Mouse (Mus musculus): ENCODE data around the gene Scyl1. TPM values are rescaled to one million over a fixed set of nuclear protein-coding genes. Genes with fewer than 3 reads are reported as not detected.

The Scyl1 gene
- polyA plus RNA-seq, 1 experiment from 2014 or later, result 78.0 TPM

- 7% methylated on average over 20 of the region's 20 CpGs for WGBS
- H3K4me2 ChIP-seq, result peak overlapping the region; percentile 39
- H3K4me3 ChIP-seq (replicated peaks), result no peak overlapping the region; the same call in 1 of the 2 replicates
- H3K4me1 ChIP-seq (replicated peaks), result peaks cover 22% of the 10 kb centered on the region
- H3K27me3 ChIP-seq, result peaks cover 94% of the 10 kb centered on the region
- ATAC-seq (ENCODE audit: insufficient number of reproducible peaks, insufficient read depth, low FRiP score, low TSS enrichment, low read depth), result no peak
- no peaks in the 10 kb centered on the region for H3K9me3 ChIP-seq
- H3K36me3 ChIP-seq, result peaks cover 21% of the 10 kb centered on the region; the same call in 1 of the 2 replicates
- H3K27ac ChIP-seq, result no peak overlapping the region
- H3K9ac ChIP-seq (replicated peaks), result 0 out of 2 replicates have a peak overlapping the region, but pooled peaks have one; percentile 0
Observed at GRCm38 (mm10) chr19:5751742-5752141, 19.5 kb downstream of the Scyl1 start.

GRCm38 (mm10) chr19:5750951-5751350 is 20.3 kb downstream of the Scyl1 start:
- H3K36me3 ChIP-seq, result peaks cover 19% of the 10 kb centered on the region; the same call in 1 of the 2 replicates
- no peak overlapping the region for H3K9ac ChIP-seq (replicated peaks)
- no peak for ATAC-seq (ENCODE audit: insufficient number of reproducible peaks, insufficient read depth, low FRiP score, low TSS enrichment, low read depth)
- H3K4me3 ChIP-seq (replicated peaks), result no peak overlapping the region; the same call in 1 of the 2 replicates
- 4% methylated on average over 22 of the region's 22 CpGs for WGBS
- H3K9me3 ChIP-seq, result no peaks in the 10 kb centered on the region
- H3K27me3 ChIP-seq, result peaks cover 94% of the 10 kb centered on the region
- H3K4me2 ChIP-seq, result peak overlapping the region; percentile 39
- H3K4me1 ChIP-seq (replicated peaks), result peaks cover 24% of the 10 kb centered on the region
- no peak overlapping the region for H3K27ac ChIP-seq

GRCm38 (mm10) chr19:5749476-5749875 is 21.7 kb downstream of the Scyl1 start:
- H3K4me3 ChIP-seq (replicated peaks), result no peak overlapping the region
- H3K9ac ChIP-seq (replicated peaks), result no peak overlapping the region
- H3K27ac ChIP-seq, result no peak overlapping the region
- H3K4me2 ChIP-seq, result no peak overlapping the region
- H3K36me3 ChIP-seq, result peaks cover 10% of the 10 kb centered on the region; the same call in 1 of the 2 replicates
- H3K27me3 ChIP-seq, result peaks cover 94% of the 10 kb centered on the region
- no peak for ATAC-seq (ENCODE audit: insufficient number of reproducible peaks, insufficient read depth, low FRiP score, low TSS enrichment, low read depth)
- 84% methylated on average over 6 of the region's 6 CpGs for WGBS
- no peaks in the 10 kb centered on the region for H3K9me3 ChIP-seq
- peaks cover 34% of the 10 kb centered on the region for H3K4me1 ChIP-seq (replicated peaks)

GRCm38 (mm10) chr19:5746907-5747363 is 24.3 kb downstream of the Scyl1 start:
- whole genome bisulfite sequencing, result 42% methylated on average over 12 of the region's 12 CpGs
- Histone ChIP-seq H3K4me3 (replicated peaks) (no peak overlapping the region), H3K27me3 (peaks cover 84% of the 10 kb centered on the region)

GRCm38 (mm10) chr19:5745756-5746710 is 25.2 kb downstream of the Scyl1 start:
- Histone ChIP-seq H3K27me3 (peaks cover 75% of the 10 kb centered on the region), H3K4me3 (replicated peaks) (peak overlapping the region; percentile 32), H3K27ac (peak overlapping the region; percentile 35; the same call in 1 of the 2 replicates), H3K9ac (replicated peaks) (peak overlapping the region; percentile 50; the same call in 1 of the 2 replicates), H3K36me3 (no peaks in the 10 kb centered on the region), H3K9me3 (no peaks in the 10 kb centered on the region), H3K4me1 (replicated peaks) (peaks cover 45% of the 10 kb centered on the region), H3K4me2 (peak overlapping the region; percentile 64)
- 6% methylated on average over 36 of the region's 36 CpGs for WGBS
- ATAC-seq (ENCODE audit: insufficient number of reproducible peaks, insufficient read depth, low FRiP score, low TSS enrichment, low read depth), result no peak

More at GRCm38 (mm10) chr19:5746907-5747363, 24.3 kb downstream of the Scyl1 start:
- Histone ChIP-seq H3K4me2 (no peak overlapping the region), H3K36me3 (no peaks in the 10 kb centered on the region), H3K9me3 (no peaks in the 10 kb centered on the region), H3K27ac (no peak overlapping the region), H3K9ac (replicated peaks) (no peak overlapping the region), H3K4me1 (replicated peaks) (peaks cover 49% of the 10 kb centered on the region)
- no peak for ATAC-seq (ENCODE audit: insufficient number of reproducible peaks, insufficient read depth, low FRiP score, low TSS enrichment, low read depth)

- Histone ChIP-seq H3K4me2 (peak overlapping the region; percentile 96), H3K9ac (replicated peaks) (no peak overlapping the region), H3K27ac (no peak overlapping the region), H3K4me1 (replicated peaks) (peaks cover 50% of the 10 kb centered on the region), H3K36me3 (no peaks in the 10 kb centered on the region), H3K4me3 (replicated peaks) (peak overlapping the region; percentile 73; the same call in 1 of the 2 replicates), H3K27me3 (peaks cover 68% of the 10 kb centered on the region), H3K9me3 (no peaks in the 10 kb centered on the region)
- no peak for ATAC-seq (ENCODE audit: insufficient number of reproducible peaks, insufficient read depth, low FRiP score, low TSS enrichment, low read depth)
- WGBS, result 69% methylated on average over 5 of the region's 5 CpGs
Observed at GRCm38 (mm10) chr19:5743576-5743975, 27.6 kb downstream of the Scyl1 start.

- H3K4me1 ChIP-seq (replicated peaks), result peaks cover 50% of the 10 kb centered on the region
- peak overlapping the region; percentile 95 for H3K27ac ChIP-seq
- peaks cover 64% of the 10 kb centered on the region for H3K27me3 ChIP-seq
- ATAC-seq (ENCODE audit: insufficient number of reproducible peaks, insufficient read depth, low FRiP score, low TSS enrichment, low read depth), result peak; percentile 28; the same call in 1 of the 2 replicates
- H3K4me3 ChIP-seq (replicated peaks), result peak overlapping the region; percentile 73
- WGBS, result under 1% methylated on average over 32 of the region's 32 CpGs
- H3K9me3 ChIP-seq, result no peaks in the 10 kb centered on the region
- H3K9ac ChIP-seq (replicated peaks), result peak overlapping the region; percentile 92
- no peaks in the 10 kb centered on the region for H3K36me3 ChIP-seq
- peak overlapping the region; percentile 96 for H3K4me2 ChIP-seq
Observed at GRCm38 (mm10) chr19:5742241-5742641, 29.0 kb downstream of the Scyl1 start.

GRCm38 (mm10) chr19:5741641-5742240 is 29.5 kb downstream of the Scyl1 start:
- no peaks in the 10 kb centered on the region for H3K36me3 ChIP-seq
- H3K4me2 ChIP-seq, result peak overlapping the region; percentile 96
- H3K27me3 ChIP-seq, result peaks cover 60% of the 10 kb centered on the region
- peak overlapping the region; percentile 95 for H3K27ac ChIP-seq
- no peaks in the 10 kb centered on the region for H3K9me3 ChIP-seq
- peak; percentile 44; the same call in 1 of the 2 replicates for ATAC-seq (ENCODE audit: insufficient number of reproducible peaks, insufficient read depth, low FRiP score, low TSS enrichment, low read depth)
- WGBS, result 1% methylated on average over 51 of the region's 55 CpGs
- peak overlapping the region; percentile 73 for H3K4me3 ChIP-seq (replicated peaks)
- H3K4me1 ChIP-seq (replicated peaks), result peaks cover 48% of the 10 kb centered on the region
- peak overlapping the region; percentile 92 for H3K9ac ChIP-seq (replicated peaks)

- H3K9ac ChIP-seq (replicated peaks), result peak within 1 kb of the TSS; percentile 92
- H3K9me3 ChIP-seq, result no peaks in the 10 kb centered on the region
- peaks cover 55% of the 10 kb centered on the region for H3K27me3 ChIP-seq
- WGBS, result 17% methylated on average over 14 of the region's 14 CpGs
- peak within 1 kb of the TSS; percentile 73 for H3K4me3 ChIP-seq (replicated peaks)
- H3K36me3 ChIP-seq, result no peaks in the 10 kb centered on the region
- peak within 1 kb of the TSS; percentile 95 for H3K27ac ChIP-seq
- peak within 1 kb of the TSS; percentile 96 for H3K4me2 ChIP-seq
- H3K4me1 ChIP-seq (replicated peaks), result peaks cover 37% of the 10 kb centered on the region
- ATAC-seq (ENCODE audit: insufficient number of reproducible peaks, insufficient read depth, low FRiP score, low TSS enrichment, low read depth), result no peak
Observed at GRCm38 (mm10) chr19:5740320-5741317, 30.6 kb downstream of the Scyl1 start, which contains the start of gene Ltbp3. Gene Ltbp3 (plus strand): TSS chr19:5740904.

GRCm38 (mm10) chr19:5739446-5739845 is 31.8 kb downstream of the Scyl1 start:
- Histone ChIP-seq H3K9ac (replicated peaks) (no peak overlapping the region), H3K27me3 (peaks cover 44% of the 10 kb centered on the region), H3K4me2 (0 out of 2 replicates have a peak overlapping the region, but pooled peaks have one; percentile 96), H3K36me3 (no peaks in the 10 kb centered on the region), H3K27ac (no peak overlapping the region), H3K4me3 (replicated peaks) (no peak overlapping the region), H3K9me3 (no peaks in the 10 kb centered on the region), H3K4me1 (replicated peaks) (peaks cover 30% of the 10 kb centered on the region)
- 44% methylated on average over 2 of the region's 2 CpGs for WGBS
- no peak for ATAC-seq (ENCODE audit: insufficient number of reproducible peaks, insufficient read depth, low FRiP score, low TSS enrichment, low read depth)

All from limb, embryonic 12.5 days (tissue).